Mouse (Mus musculus) G1E-ER4 (cell line): ENCODE results near the gene Abl2. TPM values are rescaled to one million over a fixed set of nuclear protein-coding genes. Genes with fewer than 3 reads are reported as not detected.

Source experiments
- GATA1 ChIP-seq: IDR thresholded peaks from one replicate; pipeline ENCODE4 v1.8.0; 2012; ENCODE audit warnings: low read length, inconsistent platforms
- polyA plus RNA-seq: library from polyadenylated mRNA; stranded (reverse); fragments of >175 nt; gene quantifications from 2 replicates; pipeline ENCODE4 v1.2.3, GENCODE M21; 2012

Gene Abl2
- polyA plus RNA-seq, 1 experiment = 18.6 TPM

GRCm38 (mm10) chr1:156566132-156566531, 7.5 kb downstream of the Abl2 start:
- no peak for TF ChIP-seq GATA1

DNA sequence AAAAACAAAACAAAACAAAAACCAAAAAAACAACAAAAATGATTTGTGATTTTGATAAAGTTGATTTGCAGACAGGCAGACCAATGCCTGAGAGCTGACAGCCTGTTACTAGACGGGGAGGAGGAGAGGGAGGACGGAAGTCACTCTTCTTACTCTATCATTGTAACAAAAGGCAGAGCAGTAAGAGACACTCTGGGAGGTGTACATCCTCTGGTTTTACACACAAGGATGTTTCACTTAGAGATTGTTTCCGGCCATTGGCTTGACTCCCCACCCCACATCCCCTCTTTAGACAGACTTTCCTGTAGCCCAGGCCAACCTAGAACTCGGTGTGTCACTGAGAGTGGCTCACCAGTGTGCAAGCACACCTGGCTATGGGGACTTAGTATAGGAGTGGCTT, 11.0 kb downstream of the Abl2 start:
- TF ChIP-seq GATA1 = no peak

DNA sequence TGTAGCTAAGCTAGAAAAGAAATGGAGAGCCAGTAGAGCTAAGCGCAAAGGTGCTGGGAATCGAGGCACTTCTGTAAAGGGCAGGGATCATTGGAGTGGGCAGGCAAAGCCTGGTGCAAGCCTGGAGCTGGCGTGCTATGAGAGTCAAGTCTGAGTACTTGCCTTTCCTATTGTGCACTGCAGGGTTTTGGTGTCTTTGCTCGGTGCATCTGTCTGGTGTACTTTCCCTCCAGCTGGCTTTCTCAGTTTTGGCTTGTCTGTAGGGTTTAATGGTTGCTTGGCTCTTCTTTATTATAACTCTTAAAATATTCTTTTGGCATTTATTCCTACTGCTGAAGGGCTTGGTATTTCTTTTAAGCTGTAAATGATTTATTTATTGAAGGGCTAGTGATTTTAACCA, 14.4 kb downstream of the Abl2 start:
- no peak for TF ChIP-seq GATA1

DNA sequence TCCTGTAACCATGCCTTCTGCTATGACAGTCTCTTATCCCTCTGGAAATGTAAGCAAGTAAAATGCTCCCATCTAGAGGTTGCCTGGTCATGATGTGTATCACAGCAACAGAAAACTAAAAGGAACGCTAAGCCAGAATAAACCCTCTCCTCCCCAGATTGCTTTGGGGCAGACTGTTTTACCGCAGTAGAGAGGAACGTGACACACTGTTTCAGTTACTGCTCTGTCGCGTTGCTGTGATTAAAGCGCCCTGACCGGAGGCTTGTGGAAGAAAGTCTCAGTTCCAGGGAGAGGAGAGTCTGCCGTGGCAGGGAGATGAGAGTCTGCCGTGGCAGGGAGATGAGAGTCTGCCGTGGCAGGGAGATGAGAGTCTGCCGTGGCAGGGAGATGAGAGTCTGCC, 22.6 kb downstream of the Abl2 start:
- no peak for TF ChIP-seq GATA1

GRCm38 (mm10) chr1:156584175-156584574, 25.6 kb downstream of the Abl2 start:
- TF ChIP-seq GATA1 = no peak

DNA sequence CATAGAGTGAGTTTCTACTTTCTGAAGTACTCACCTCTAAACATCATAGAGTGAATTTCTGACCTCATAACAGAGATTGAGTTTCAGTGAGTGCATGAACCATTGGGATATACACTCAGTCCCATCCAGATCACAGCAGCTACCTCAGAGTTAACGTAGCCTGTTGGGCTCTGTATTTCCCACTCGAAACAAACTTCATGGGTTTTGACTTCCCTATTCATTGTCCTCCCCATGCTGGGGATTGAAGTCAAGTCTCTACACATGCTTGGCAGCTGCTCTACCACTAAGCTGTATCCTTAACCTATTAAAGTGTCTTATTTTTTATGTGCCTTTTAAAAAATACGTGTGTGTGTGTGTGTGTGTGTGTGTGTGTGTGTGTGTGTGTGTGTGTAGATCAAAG, 26.9 kb downstream of the Abl2 start:
- TF ChIP-seq GATA1 = no peak

DNA sequence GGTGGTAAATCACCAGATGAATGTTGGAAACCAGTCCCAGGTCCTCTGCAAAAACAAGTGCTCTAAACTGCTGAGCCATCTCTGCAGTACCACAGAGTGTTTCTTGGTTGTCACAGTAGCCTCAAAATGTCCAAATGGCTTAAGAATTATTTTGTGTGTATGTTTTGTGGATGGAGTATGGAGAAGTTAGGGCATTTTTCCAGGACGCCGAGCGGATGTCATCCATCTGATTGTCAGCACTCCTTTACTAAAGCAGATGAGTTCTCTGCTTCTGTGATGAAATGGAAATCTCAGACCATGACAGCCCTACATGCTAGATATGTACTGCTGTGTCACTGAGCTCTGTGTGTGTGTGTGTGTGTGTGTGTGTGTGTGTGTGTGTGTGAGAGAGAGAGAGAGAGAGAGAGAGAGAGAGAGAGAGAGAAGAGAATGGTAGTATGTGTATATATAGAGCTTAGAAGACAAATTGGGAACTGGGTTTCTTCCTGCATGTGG, 31.3 kb downstream of the Abl2 start:
- no peak for TF ChIP-seq GATA1

DNA sequence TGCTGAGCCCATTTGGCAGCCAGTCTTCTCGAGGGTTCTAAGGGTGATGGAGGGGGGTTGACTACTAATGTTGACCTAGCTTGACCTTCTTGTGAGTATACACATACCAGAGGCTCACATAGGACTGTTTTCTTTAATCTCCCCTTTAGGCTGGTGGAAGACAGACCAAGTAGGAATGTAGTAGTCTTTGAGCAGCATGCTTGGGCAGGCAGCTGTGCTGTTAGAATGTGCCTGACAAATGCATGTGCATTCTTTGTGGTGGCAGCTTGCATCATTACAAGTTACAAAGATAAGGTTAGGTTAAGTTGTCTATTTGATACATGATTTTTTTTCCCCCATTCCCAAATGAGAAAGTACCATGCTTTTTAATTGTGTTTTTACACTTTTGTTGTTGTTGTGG, 31.8 kb downstream of the Abl2 start:
- no peak for TF ChIP-seq GATA1

GRCm38 (mm10) chr1:156593267-156593666, 34.7 kb downstream of the Abl2 start:
- no peak for TF ChIP-seq GATA1

DNA sequence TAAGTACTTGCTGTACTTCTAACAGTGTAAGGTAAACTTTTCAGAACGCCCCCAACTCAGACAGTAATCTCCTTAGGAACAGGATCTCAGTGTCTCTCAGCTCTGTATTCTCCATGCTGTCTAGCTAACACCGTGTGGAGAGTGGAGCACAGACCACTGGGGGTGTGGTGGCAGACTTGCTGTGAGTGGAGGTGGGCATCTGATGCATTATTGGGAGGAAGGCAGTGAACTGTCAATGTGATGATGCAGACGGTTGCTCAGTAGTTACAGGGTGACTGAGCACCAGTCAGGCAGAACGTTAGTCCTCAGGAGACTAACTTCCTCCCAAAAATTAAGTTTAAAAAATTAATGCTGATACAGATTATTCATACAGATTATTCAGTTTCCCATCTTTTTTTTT, 38.5 kb downstream of the Abl2 start:
- TF ChIP-seq GATA1 = no peak

DNA sequence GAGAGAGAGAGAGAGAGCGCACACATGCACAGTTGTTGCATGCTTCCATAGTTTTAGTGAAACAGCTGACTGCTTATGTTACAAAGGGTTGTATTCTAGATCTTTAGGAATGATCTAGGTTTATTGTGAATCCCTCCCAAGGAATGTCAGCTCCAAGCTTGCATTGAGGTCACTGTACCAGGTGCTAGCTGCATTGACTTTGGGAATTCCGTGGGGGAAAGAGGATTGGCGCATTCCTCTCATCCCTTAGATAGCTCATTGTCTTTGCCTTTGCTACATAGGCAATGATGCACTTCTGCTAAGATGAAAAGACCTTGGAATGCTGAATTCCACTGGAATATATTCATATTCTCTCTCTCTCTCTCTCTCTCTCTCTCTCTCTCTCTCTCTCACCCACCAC, 44.0 kb downstream of the Abl2 start:
- no peak for TF ChIP-seq GATA1

GRCm38 (mm10) chr1:156605094-156605866, 46.7 kb downstream of the Abl2 start:
- no peak for TF ChIP-seq GATA1

GRCm38 (mm10) chr1:156605940-156606339, 47.4 kb downstream of the Abl2 start:
- TF ChIP-seq GATA1 = no peak

GRCm38 (mm10) chr1:156608496-156608895, 49.9 kb downstream of the Abl2 start:
- no peak for TF ChIP-seq GATA1

- TF ChIP-seq GATA1 = peak; percentile 31
These were observed 51.7 kb downstream of the Abl2 start for GRCm38 (mm10) chr1:156610257-156610656.

GRCm38 (mm10) chr1:156613855-156614530, 55.4 kb downstream of the Abl2 start:
- no peak for TF ChIP-seq GATA1

DNA sequence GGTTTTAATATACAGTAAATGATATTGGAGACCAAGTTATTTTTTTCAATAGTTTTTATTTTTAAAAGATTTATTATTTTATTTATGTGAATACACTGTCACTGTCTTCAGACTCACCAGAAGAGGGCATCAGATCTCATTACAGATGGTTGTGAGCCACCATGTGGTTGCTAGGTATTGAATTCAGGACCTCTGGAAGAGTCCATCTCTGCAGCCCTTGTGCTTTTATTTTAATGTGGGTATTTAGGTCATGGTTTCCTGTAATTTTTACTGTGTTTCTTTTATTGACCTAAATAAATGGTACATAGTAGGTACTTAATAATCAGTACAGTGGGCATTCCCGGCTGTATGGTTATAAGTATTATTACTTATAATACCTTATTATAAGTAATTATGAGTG, 56.1 kb downstream of the Abl2 start:
- TF ChIP-seq GATA1 = no peak
